Mouse (Mus musculus) midbrain, embryonic 13.5 days (tissue): ENCODE measurements around the gene Ppme1. TPM values are rescaled to one million over a fixed set of nuclear protein-coding genes. Genes with fewer than 3 reads are reported as not detected.

Experiments
- ATAC-seq: fragments of 200-750 bp; cut with Nextera tagmentation; 2 replicates; pipeline ENCODE4 v1.8.0; 2017; ENCODE audit warnings: mild to moderate bottlenecking, moderate TSS enrichment, moderate library complexity
- H3K27ac ChIP-seq: fragments of 300-500 bp; sonication (generic); 2 replicates; pipeline ENCODE4 v1.5.1; 2015; ENCODE audit warnings: inconsistent platforms, mild to moderate bottlenecking, moderate library complexity
- H3K27me3 ChIP-seq: fragments of 300-500 bp; sonication (generic); 2 replicates; pipeline ENCODE4 v1.6.1; 2015; ENCODE audit warnings: mild to moderate bottlenecking, inconsistent platforms
- H3K36me3 ChIP-seq: fragments of 300-500 bp; sonication (generic); 2 replicates; pipeline ENCODE4 v1.6.1; 2015; ENCODE audit warnings: mild to moderate bottlenecking, inconsistent platforms
- H3K4me1 ChIP-seq: fragments of 300-500 bp; sonication (generic); replicated peaks from 2 replicates; pipeline ENCODE4 v1.6.1; 2015; ENCODE audit warnings: inconsistent platforms
- H3K4me2 ChIP-seq: fragments of 300-500 bp; sonication (generic); replicated peaks from 2 replicates; pipeline ENCODE4 v1.6.1; 2015; ENCODE audit warnings: moderate library complexity, mild to moderate bottlenecking, inconsistent platforms
- H3K4me3 ChIP-seq: fragments of 300-500 bp; sonication (generic); replicated peaks from 2 replicates; pipeline ENCODE4 v1.5.1; 2015; ENCODE audit warnings: mild to moderate bottlenecking, inconsistent platforms
- H3K9ac ChIP-seq: fragments of 300-500 bp; sonication (generic); replicated peaks from 2 replicates; pipeline ENCODE4 v1.6.1; 2015; ENCODE audit warnings: mild to moderate bottlenecking, inconsistent platforms
- H3K9me3 ChIP-seq: fragments of 300-500 bp; sonication (generic); 2 replicates; pipeline ENCODE4 v1.6.1; 2016; ENCODE audit warnings: mild to moderate bottlenecking, inconsistent platforms
- WGBS: fragments of 180-500 bp; shearing (Covaris S2); methylation state at CpG from one replicate; pipeline ENCODE4 v1.1.7; 2015; 5-methylcytosine and 5-hydroxymethylcytosine counted together
- polyA plus RNA-seq: library from polyadenylated mRNA; unstranded; fragments of >200 nt; fragmentation: Nextera tagmentation; extraction: Ambion mirVana; gene quantifications from 2 replicates; pipeline ENCODE4 v1.2.1, GENCODE M21; 2015

The Ppme1 gene
- polyA plus RNA-seq, 1 experiment from 2014 or later: 144 TPM

DNA sequence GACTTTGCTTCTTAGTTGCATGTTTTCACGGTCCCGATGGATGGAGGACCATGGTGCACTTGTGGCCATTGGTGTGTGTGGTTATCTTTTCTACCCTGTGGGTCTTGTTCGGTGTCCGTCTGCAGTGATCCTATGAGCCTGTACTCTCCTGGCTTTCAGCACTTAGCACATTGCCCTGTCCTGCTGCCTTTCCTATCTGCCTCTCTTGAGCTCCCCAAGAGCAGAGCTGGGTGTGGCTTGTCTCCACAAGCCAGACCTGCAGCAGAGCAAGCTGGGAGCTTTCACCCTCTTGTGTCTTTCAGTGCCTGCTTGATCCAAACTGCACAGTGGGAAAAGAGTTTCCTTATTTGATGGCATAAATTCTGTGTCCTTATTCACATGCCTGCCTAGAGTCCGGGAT lies 54.6 kb downstream of the Ppme1 start:
- no peaks in the 10 kb centered on the region for H3K27me3 ChIP-seq
- H3K27ac ChIP-seq: no peak overlapping the region
- H3K4me2 ChIP-seq: no peak overlapping the region
- no peaks in the 10 kb centered on the region for H3K4me1 ChIP-seq
- H3K4me3 ChIP-seq: no peak overlapping the region
- no peaks in the 10 kb centered on the region for H3K36me3 ChIP-seq
- ATAC-seq: no peak
- H3K9ac ChIP-seq: no peak overlapping the region
- WGBS: 95% methylated on average over 5 of the region's 5 CpGs
- peaks cover 2% of the 10 kb centered on the region; the same call in 1 of the 2 replicates for H3K9me3 ChIP-seq

DNA sequence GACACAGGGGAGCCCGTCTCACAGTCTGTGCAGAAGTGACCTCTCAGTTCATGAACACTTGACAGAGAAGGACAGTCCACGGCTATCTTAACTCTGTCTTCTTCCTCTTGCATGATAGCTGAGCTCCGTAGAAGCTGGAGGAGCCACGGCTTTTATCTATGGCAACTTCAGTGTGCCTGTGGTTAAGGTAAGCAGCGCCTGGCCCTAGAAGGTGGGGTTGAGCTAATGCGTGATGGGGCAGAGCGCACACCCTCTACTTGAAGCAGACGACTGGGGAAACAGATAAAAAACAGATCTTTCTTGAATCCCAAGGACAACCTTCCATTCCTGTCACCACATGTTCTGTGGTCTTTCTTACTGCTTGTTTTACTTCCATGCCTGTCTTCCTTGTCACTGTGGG lies 55.2 kb downstream of the Ppme1 start:
- H3K27me3 ChIP-seq: no peaks in the 10 kb centered on the region
- ATAC-seq: no peak
- no peaks in the 10 kb centered on the region for H3K4me1 ChIP-seq
- H3K27ac ChIP-seq: no peak overlapping the region
- H3K9me3 ChIP-seq: peaks cover 2% of the 10 kb centered on the region; the same call in 1 of the 2 replicates
- H3K4me3 ChIP-seq: no peak overlapping the region
- no peak overlapping the region for H3K9ac ChIP-seq
- H3K4me2 ChIP-seq: no peak overlapping the region
- 91% methylated on average over 8 of the region's 8 CpGs for WGBS
- no peaks in the 10 kb centered on the region for H3K36me3 ChIP-seq

DNA sequence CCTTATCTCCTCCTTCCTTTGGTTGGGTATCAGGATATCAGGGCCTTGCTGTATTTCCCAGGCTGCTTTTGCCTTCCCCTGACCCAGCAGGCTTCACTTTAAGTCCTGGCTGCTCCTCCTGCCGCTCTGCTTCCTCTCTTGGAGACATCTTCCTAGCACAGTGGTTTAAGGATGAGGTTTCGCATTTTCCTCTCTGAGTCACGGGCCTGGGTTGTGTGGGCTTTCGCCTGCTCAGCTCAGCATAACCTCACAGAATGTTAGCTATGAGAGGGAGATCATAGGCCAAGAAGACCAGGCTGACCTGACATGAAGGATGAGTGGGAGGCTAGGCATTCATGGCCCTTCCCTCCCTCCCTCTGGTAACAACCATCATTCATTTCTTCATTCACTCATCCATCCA lies 59.4 kb downstream of the Ppme1 start:
- ATAC-seq: no peak
- peaks cover 35% of the 10 kb centered on the region for H3K4me1 ChIP-seq
- no peaks in the 10 kb centered on the region for H3K36me3 ChIP-seq
- H3K9me3 ChIP-seq: peaks cover 2% of the 10 kb centered on the region; the same call in 1 of the 2 replicates
- WGBS: 96% methylated on average over 4 of the region's 4 CpGs
- no peak overlapping the region for H3K4me3 ChIP-seq
- no peak overlapping the region for H3K4me2 ChIP-seq
- no peak overlapping the region for H3K9ac ChIP-seq
- no peaks in the 10 kb centered on the region for H3K27me3 ChIP-seq
- H3K27ac ChIP-seq: no peak overlapping the region

DNA sequence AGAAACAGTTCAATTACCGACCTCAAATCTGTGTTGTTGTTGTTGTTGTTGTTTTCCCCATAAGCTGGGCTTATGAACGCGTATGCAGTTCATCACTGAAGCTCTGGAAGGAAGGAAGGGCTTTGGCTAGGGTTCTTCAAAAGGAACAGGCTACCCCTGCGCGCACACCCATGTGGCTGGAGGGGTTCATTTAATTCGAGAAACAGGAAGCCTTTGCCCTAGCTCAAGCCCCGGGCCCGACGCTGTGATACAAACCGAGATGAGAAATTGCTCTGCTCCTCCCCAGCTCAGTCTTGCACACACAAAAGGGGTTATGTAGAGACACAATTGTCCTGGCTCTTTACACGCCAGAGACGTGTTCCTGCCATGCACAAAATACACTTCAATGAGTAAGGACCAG lies 61.8 kb downstream of the Ppme1 start:
- H3K27ac ChIP-seq: peak overlapping the region; percentile 87
- 84% methylated on average over 12 of the region's 12 CpGs for WGBS
- H3K9me3 ChIP-seq: no peaks in the 10 kb centered on the region
- H3K4me2 ChIP-seq: no peak overlapping the region
- ATAC-seq: no peak
- peaks cover 41% of the 10 kb centered on the region for H3K4me1 ChIP-seq
- no peaks in the 10 kb centered on the region for H3K36me3 ChIP-seq
- H3K4me3 ChIP-seq: no peak overlapping the region
- no peak overlapping the region for H3K9ac ChIP-seq
- H3K27me3 ChIP-seq: no peaks in the 10 kb centered on the region

DNA sequence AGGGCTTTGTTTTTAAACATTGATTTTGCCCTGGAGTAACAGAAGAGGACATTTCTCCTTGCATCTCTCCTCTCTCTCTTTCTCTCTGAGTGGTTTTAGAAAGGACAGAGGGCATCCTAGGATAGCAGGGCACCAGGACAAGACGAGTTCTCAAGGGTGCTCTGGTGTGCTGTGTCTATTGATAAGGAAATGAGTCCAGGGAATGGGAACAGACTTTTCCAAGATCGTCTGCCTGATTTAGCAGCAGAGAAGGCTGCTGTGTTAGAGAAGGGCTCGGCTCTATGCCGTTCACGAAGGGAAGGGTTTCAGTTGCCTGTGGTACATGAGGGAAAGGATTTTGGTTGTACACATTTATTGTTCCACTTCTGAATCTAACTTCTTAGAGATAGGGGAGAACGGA lies 62.4 kb downstream of the Ppme1 start:
- Histone ChIP-seq H3K27ac (peak overlapping the region; percentile 87), H3K4me1 (peaks cover 41% of the 10 kb centered on the region), H3K27me3 (no peaks in the 10 kb centered on the region), H3K36me3 (no peaks in the 10 kb centered on the region), H3K4me3 (no peak overlapping the region), H3K9me3 (no peaks in the 10 kb centered on the region), H3K9ac (no peak overlapping the region), H3K4me2 (no peak overlapping the region)
- ATAC-seq: no peak
- WGBS: 36% methylated on average over 6 of the region's 6 CpGs

DNA sequence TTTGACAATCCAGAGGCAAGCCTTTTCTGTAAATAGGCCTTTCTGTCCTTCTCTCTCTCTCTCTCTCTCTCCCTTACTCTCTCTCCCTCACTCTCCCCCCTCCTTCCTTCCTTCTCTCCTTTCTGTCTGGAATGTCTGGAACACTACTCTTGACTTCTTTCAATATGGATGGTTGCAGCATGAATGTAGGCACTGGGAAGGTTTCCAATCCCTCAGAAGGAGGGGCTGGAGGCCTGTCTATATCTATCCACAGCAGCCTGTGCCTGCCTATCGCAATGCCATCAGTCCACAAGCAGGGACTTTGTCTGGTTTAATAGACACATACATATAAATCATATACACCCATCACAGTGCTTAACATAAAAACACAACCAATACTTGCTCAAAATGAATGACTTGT lies 62.9 kb downstream of the Ppme1 start:
- H3K27ac ChIP-seq: peak overlapping the region; percentile 87
- ATAC-seq: no peak
- H3K36me3 ChIP-seq: no peaks in the 10 kb centered on the region
- H3K9me3 ChIP-seq: no peaks in the 10 kb centered on the region
- no peak overlapping the region for H3K4me2 ChIP-seq
- H3K4me3 ChIP-seq: no peak overlapping the region
- 38% methylated on average over 1 of the region's 1 CpGs for WGBS
- no peak overlapping the region for H3K9ac ChIP-seq
- H3K27me3 ChIP-seq: no peaks in the 10 kb centered on the region
- H3K4me1 ChIP-seq: peaks cover 41% of the 10 kb centered on the region

DNA sequence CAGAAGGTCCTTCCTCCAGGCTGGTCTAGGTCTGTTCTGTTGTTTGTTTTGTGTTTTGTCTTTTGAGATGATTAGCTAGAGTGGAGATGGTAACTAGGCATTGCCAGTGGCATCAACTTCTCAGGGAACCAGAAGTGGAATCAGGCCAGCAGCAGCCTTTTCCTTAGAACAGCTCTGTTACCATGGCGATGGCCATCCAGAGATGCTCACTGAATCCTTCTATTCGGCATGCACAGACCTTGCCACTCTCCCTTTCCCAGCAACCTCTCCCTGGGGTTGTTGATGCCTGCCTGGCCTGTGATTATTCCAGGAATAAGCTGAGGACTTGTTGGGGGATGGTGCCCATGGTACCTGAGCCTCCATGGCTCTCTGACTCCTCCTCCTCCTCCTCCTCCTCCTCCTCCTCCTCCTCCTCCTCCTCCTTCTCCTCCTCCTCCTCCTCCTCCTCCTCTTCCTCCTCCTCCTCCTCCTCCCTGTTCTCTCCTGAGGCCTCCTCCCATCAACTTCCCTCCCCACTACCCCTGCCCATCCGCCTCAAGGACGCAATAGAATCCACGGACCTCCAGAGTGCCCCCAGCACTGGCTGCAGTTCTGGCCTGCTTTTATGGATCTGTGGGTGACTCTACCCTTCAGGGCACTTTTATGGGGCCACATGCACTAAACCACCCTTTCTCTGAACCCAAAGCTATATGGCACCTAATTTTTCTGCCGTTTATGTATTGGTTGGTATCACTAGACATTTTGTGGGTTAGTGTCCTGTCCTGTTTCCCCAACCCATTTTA lies 64.0 kb downstream of the Ppme1 start:
- H3K27ac ChIP-seq: peak overlapping the region; percentile 87
- no peak overlapping the region for H3K4me2 ChIP-seq
- peak; percentile 92 for ATAC-seq
- H3K27me3 ChIP-seq: no peaks in the 10 kb centered on the region
- H3K36me3 ChIP-seq: no peaks in the 10 kb centered on the region
- 57% methylated on average over 6 of the region's 6 CpGs for WGBS
- H3K9ac ChIP-seq: no peak overlapping the region
- H3K9me3 ChIP-seq: no peaks in the 10 kb centered on the region
- H3K4me1 ChIP-seq: peaks cover 41% of the 10 kb centered on the region
- H3K4me3 ChIP-seq: no peak overlapping the region

DNA sequence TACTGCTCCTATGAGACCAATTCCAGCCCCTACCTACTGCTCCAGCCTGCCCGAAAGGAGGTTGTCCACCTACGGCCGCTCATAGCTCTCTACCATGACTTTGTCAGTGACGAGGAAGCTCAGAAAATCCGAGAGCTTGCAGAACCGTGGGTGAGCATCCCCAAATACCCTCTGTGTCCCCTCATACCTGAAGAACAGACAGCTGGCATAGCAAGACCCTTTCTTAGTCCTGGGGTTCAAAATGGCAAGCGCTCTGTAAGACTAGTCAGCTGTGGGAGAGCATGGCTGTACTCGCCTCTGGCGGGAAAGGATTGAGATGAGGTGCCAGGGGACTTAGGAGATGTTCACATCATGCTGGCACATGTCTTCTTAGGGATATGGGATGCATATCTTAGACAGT lies 66.2 kb downstream of the Ppme1 start:
- Histone ChIP-seq H3K27ac (no peak overlapping the region), H3K9me3 (no peaks in the 10 kb centered on the region), H3K36me3 (no peaks in the 10 kb centered on the region), H3K4me2 (no peak overlapping the region), H3K9ac (no peak overlapping the region), H3K27me3 (no peaks in the 10 kb centered on the region), H3K4me3 (no peak overlapping the region), H3K4me1 (peaks cover 40% of the 10 kb centered on the region)
- WGBS: 92% methylated on average over 9 of the region's 9 CpGs
- no peak for ATAC-seq

DNA sequence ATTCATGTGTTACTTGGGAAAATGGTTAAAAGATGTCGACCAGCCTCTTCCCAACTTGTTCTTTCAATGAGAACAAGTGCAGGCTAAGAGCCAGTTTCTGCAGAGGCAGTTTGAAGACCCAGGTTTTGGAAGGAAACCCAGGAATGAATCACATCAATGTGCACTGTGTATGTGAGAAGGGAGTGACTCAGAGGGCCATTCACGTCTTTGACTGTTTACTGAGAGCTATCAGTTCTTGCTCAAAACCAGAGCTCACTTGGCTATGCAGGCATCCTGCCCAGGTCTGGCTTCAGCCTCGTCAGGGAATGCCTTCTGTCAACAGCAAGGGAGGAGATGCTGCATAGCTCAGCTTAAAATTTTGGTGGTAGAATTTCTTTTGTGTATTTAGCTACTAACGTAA lies 69.8 kb downstream of the Ppme1 start:
- H3K27ac ChIP-seq: no peak overlapping the region
- no peak for ATAC-seq

DNA sequence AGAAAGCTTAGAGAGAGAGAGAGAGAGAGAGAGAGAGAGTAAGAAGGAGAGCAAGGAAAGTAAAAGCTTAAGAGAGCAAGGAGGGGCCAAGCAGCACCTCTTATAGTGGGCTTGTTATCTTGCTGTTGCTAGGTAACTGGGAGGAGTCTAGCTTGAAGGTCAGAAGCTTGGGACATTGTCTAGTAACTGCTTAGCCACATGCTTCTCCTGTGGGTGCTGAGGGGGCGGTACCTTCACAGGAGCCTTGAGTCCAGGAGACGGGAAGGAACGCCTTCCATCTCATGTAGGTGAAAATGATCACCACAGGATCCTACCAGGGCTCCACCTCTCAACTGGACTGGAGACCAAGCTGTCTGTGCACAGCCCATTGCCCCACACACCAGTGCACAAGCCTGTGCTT lies 70.7 kb downstream of the Ppme1 start:
- WGBS: 72% methylated on average over 3 of the region's 3 CpGs
- Histone ChIP-seq H3K4me3 (no peak overlapping the region), H3K27me3 (no peaks in the 10 kb centered on the region), H3K4me1 (peaks cover 20% of the 10 kb centered on the region), H3K9me3 (no peaks in the 10 kb centered on the region), H3K9ac (no peak overlapping the region), H3K36me3 (no peaks in the 10 kb centered on the region), H3K27ac (no peak overlapping the region), H3K4me2 (no peak overlapping the region)
- no peak for ATAC-seq

More for the DNA sequence above, 69.8 kb downstream of the Ppme1 start:
- Histone ChIP-seq H3K4me3 (no peak overlapping the region), H3K9me3 (no peaks in the 10 kb centered on the region), H3K27me3 (no peaks in the 10 kb centered on the region), H3K36me3 (no peaks in the 10 kb centered on the region), H3K9ac (no peak overlapping the region), H3K4me1 (peaks cover 18% of the 10 kb centered on the region), H3K4me2 (no peak overlapping the region)
- 80% methylated on average over 4 of the region's 4 CpGs for WGBS

DNA sequence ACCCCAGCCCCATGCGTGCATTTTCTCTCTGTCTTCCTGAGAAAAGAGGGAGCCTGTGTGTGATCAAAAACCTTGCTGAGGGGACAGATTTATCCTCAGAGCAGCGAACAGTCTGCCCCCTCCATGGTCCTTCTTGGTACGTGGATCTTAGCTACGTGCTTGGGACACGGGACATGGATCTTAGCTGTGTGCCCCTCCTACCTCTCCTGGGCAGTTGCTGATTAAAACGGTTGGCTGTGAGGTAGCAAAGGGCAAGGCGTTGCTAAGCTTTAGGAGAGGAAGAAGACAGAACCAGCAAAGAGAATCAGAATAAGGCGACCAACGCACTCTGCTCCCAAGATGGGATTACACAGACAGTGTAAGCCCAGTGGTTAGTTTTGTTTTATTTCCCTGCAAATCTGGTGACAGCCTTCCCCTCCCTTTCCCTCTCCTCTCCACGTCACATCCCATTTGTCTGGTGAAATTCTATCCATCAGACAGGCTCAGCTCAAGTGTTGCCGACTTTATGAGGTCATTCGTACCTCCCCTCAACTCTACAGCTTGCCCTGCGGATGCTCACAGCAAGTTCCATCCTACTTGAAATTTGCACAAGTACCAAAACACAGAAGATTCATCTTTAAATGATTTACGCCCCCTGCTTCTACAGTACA lies 73.1 kb downstream of the Ppme1 start:
- peaks cover 20% of the 10 kb centered on the region for H3K4me1 ChIP-seq
- H3K27me3 ChIP-seq: no peaks in the 10 kb centered on the region
- no peak overlapping the region for H3K4me3 ChIP-seq
- no peaks in the 10 kb centered on the region for H3K9me3 ChIP-seq
- ATAC-seq: no peak
- H3K4me2 ChIP-seq: no peak overlapping the region
- H3K27ac ChIP-seq: no peak overlapping the region
- WGBS: 72% methylated on average over 14 of the region's 14 CpGs
- H3K36me3 ChIP-seq: no peaks in the 10 kb centered on the region
- H3K9ac ChIP-seq: no peak overlapping the region

DNA sequence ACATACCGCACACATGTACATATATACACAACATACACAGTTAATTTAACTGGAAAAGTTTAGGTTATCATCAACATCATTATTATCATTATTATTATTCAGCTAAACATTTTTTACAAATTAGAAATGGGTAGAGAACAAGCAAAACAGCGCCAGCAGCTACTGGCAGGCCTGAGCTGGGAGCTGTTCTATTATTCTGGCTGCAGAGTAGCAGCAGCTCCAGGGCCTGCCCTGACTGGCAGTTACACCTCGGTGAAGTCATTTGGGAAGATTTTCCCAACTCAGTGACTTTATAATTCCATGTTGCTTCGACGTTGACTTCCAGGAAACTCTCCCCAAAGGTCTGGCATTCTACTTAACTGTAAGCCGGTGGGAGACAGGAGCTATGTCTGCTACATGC lies 75.4 kb downstream of the Ppme1 start:
- ATAC-seq: no peak
- Histone ChIP-seq H3K9ac (no peak overlapping the region), H3K4me1 (peaks cover 20% of the 10 kb centered on the region), H3K27me3 (no peaks in the 10 kb centered on the region), H3K9me3 (no peaks in the 10 kb centered on the region), H3K36me3 (no peaks in the 10 kb centered on the region), H3K4me2 (no peak overlapping the region), H3K4me3 (no peak overlapping the region), H3K27ac (no peak overlapping the region)
- WGBS: 80% methylated on average over 6 of the region's 6 CpGs
